Mouse (Mus musculus): ENCODE measurements around the gene Vsig8.

DNA sequence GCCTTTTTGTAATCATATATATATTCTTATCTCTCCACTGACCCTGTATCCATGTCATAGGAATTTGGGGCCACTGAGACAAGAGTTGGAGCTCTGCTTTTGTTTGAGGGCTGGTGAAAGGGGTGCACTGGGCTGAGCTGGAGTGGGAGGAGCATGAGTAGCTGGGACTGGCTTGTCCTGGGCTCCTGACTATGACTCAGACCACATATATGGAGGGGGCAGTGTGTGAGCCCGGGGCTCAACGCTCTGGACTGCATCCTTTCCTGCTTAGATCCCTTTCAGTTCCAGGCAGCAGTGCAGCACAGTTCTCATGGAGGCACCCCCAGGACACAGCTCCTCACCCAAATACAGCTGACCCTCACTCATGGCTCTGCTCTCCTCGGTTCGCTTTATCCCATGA is 9.7 kb upstream of the Vsig8 start:
- TF ChIP-seq CTCF (IDR thresholded peaks at IDR 0.05; ENCODE audit: borderline replicate concordance, insufficient read depth, low read length) = no peak
- TF ChIP-seq POLR2A (IDR thresholded peaks at IDR 0.05; ENCODE audit: low read depth, low read length) = no peak
